Mouse (Mus musculus): ENCODE measurements around the gene Bpi.

The Bpi gene

DNA sequence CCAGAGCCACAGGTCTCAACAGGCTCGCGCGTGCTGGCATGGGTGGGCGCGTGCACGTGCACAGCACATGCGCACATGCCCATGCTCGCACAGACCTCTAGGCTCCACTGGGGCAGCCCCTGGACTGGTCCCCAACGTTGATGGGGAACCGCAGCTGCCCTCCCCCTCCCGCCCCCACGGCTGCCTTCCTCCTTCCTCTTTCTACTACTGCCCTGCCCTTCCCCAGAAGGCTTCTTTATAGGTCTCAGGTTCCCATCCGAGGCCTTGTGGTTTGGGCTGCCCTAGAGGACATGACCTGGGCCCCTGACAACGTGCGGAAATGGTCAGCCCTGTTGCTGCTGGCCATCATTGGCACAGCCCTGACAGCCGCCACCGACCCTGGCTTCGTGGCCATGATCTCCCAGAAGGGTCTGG lies at the start of gene Bpi:
Gene Bpi, plus strand, starts transcription at position 90 of the 414 bp plus-strand sequence.
- peak; percentile 37 to 55 for DNase-seq (ENCODE audit: low spot score in 2 of 2)

DNA sequence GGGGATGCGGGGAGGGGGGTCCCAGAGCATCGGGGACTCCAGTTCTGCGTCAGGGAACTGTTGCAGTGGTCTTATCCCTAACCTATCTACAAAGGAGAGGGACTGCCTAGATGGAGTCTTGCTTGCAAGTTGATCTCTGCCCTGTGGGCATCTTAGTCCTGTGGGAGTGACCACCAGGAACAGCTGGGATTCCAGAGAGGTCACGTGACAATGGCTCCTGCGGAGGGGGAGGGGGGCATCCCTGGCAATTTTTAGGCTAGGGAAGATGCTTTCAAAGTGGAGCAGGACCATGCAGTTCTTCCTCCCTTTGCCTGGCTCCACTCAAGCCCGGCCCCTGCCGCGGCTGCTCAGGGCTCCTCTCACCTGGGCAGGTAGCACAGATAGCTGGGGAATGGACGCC lies 48.1 kb upstream of the Bpi start:
- DNase-seq (ENCODE audit: low spot score in 2 of 2), result no peak

DNA sequence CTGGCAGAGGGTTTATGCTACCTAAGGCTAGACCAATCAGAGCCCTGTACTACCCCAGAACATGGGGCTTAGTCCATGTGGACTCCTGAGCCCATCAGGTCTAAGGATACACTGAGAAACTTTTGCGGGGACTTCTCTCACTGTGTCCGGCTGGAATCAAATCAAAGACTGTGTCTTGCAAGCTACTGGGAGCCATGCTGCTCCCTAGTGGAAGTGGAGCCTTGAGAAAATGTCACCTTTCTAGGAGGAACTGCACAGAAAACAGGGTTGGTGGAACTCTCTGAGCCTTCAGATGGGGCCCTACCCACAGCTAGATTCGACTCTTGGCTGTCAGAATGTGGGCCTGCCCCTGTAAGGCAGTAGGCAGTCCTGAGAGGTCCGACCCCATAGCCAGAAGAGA lies 47.4 kb upstream of the Bpi start:
- DNase-seq (ENCODE audit: low spot score in 2 of 2), result no peak

DNA sequence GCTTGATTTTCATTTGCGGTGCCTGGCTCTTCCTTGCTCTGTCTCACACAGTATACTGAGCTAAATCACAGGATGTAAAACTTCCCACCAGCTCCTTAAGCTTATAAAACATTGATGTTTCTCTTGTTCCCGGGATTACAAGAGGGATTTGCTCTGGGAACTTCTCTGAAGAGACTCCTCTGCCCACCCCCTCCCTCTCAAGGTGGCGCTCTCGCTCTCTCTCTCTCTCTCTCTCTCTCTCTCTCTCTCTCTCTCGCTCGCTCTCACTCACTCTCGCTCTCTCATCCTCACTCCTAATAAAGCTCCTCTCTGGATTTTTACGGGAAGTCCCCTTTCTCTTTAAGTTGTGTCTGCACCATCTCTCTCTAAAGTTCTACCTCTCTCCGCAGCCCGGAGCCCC lies 46.9 kb upstream of the Bpi start:
- DNase-seq (ENCODE audit: low spot score in 2 of 2), result no peak

DNA sequence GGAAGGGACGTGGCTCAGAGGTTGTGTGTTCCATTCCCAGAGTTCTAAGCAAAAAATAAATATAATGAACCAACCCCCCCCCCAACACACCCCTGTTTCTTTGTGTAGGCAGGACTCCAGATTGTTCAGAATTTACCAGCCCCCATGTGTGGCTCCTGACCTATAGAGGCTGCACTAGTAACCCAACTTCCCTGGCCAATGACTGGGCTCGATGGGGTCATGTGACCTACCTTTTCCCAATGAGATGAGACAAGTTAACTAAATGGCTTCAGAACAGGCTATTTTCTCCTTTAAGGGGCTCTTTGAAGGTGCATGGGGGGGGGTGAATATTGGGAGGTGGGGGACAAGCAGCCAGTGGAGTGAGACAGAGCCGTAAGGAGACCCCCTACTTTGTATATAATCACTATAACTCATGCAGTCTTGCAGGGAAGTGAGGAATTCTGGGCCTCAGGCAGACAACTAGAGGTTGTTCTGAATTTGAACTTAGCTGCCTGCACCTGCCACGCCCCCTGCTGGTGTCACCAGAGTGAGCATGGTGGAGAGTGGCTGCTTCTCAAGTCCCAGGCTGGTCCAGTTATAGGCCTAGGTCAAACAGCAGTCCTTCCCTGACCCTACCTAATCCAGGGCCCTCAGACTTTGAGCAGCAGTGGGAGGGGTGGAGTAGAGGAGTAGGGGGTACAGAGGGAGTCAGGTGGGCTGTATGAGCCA lies 46.0 kb upstream of the Bpi start:
- no peak for DNase-seq (ENCODE audit: low spot score in 2 of 2)

DNA sequence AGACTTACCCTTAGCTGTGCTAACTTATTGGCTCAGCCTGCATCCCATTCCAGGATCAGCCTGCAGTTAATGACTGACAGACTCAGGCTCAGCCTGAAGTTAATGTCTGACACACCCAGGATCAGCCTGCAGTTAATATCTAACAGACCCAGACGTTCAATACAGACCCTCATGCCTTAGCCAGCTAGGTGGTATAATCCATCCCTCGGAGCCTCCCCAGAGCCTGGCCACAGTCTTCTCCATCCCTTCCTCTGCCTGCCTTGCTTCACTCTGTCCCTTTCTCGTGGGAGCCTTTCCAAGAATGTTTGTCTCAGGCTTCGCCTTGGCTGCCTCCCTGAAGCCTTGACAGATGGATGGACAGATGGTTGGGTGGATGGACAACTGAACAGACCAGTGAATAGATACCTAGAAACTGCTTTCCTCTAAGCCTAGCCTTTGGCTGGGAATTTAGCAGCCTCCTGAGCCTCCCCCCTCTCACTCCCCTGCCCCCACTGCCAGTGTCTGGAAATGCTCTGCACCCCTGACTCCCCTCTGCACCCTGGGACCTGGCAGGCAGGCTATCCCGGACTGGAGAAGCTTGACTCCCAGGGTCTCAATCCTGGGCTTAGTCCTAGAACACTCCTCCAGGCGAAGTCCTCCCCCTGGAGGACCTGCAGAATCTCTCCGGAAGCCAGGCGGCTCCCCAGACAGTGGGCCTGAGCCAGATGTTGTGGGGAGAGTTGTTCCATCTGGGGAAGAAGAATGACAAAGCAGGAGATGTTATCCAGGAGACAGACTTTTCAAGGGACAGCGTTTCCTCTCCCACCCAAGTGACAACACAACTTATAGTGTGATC lies 42.4 kb upstream of the Bpi start:
- DNase-seq (ENCODE audit: low spot score in 2 of 2), result no peak

DNA sequence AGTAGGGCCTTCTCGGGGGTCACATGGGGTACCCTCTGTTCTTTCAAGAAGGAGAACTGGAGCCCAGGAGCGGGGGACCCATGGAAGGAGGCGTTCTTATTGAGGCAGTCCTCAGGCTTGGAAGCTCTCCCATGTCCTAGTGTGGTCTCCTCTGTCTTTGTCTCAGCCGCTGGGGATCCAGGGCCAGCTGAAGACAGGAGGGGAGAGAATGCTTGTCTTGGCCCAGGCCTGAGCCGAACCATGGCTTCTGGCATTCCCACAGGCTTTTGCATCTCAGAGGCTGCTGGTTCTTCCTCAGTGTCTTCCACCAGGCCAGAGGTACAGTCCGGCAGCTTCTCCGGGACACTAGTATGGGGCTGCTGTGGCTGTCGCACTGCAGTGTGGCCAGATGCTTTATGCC lies 41.4 kb upstream of the Bpi start:
- DNase-seq (ENCODE audit: low spot score in 2 of 2), result no peak

DNA sequence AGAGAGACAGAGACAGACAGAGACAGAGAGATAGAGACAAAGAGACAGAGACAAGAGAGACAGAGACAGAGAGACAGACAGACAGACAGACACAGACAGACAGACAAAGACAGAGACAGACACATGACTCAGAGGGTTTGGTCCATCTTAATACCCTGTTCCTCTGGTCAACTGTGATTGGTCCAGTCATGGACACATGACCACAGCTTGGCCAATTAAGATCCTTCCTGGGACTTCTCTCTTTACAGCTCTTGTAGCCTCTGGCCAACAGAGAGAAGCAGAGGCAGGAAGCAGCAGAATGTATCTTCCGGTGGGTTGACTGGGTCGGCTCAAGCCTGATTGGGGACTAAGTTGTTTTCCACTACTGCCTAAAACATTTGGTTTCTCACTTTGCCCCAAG lies 38.3 kb upstream of the Bpi start:
- no peak for DNase-seq (ENCODE audit: low spot score in 2 of 2)

DNA sequence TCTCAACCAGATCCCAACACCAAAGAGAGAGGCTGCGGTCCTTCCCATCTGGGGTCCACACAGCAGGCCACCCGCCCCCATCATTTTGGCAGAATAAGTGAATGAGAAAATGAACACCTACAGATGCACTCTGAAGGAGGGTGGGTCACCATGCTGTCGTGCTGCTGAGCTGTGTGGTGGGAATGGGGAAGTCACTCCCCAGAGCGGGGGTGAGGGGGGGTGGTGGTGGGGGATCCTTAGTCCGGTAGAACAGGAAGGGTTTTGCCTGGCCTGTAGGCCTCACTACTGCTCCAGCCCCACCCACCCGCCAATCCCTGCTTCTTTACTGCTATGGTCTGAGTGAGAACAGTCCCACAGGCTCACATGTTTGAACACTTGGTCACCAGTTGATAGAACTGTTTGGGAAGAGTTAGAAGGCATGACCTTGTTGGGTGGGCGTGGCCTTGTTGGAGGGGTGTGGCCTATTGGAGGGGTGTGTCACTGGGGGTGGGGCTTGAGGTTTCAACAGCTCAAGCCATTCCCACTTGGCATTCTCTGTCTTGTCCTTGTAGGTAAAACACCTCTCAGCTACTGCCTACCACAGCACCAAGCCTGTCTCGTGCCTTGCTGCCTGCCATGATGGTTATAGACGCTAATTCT lies 36.3 kb upstream of the Bpi start:
- DNase-seq (ENCODE audit: low spot score in 2 of 2), result no peak

DNA sequence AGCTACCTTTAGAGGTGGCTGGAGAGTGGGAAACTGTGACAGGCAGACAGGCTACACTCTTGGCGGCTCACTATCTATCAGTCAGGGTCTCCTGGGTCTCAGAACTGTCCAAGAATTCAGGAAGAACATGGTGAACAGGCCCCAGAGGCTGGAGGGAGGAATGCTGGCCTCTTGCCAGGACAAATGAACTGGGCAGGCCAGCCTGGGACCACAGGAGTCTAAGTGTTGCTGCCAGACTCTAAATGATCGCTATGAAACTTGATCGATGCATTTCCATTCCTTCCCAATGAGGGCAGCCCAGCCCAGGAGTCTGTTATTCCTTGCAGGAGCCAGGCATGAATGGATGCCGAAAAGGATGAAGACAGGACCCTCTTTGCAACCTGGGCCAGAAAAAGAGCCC lies 35.2 kb upstream of the Bpi start:
- DNase-seq (ENCODE audit: low spot score in 2 of 2), result no peak

DNA sequence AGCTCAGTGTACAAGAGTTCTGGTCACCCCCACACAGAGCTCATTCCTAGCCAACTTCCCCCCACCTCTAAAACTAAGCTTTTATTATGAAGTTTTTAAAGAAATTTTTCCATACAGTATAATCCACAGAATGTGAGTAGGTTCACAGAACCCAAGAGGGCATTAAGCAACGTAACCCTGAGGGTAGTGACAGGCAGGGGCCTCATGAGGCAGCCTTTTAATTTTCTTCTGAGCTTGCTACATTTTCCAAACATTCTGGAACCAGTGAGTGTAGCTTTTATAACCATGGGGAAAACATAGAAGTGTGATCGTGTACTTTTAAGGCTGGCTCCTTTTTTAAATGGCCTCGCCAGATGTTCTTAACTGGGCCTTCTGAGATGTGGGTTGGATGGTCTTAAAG lies 34.4 kb upstream of the Bpi start:
- DNase-seq (ENCODE audit: low spot score in 2 of 2), result no peak

DNA sequence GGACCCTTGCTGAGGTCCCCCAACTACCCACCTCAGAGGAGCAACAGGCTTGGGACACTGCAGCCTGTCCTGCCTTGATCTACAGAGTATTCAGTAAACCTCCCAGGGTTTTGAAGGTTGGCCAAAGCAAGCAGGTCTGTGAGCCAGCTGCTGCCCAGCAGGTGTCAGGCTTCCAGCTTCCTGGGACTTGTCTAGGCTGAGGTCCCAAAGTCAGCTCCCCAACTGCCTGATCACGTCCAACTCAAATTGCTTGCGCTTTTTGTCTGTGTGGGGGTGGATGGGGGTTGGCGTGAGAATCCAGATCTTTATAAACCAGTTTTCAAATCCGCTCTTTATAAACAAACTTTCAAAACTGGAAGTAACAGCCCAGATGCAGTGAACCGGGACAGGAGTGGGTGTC lies 32.6 kb upstream of the Bpi start:
- DNase-seq (ENCODE audit: low spot score in 2 of 2), result no peak

DNA sequence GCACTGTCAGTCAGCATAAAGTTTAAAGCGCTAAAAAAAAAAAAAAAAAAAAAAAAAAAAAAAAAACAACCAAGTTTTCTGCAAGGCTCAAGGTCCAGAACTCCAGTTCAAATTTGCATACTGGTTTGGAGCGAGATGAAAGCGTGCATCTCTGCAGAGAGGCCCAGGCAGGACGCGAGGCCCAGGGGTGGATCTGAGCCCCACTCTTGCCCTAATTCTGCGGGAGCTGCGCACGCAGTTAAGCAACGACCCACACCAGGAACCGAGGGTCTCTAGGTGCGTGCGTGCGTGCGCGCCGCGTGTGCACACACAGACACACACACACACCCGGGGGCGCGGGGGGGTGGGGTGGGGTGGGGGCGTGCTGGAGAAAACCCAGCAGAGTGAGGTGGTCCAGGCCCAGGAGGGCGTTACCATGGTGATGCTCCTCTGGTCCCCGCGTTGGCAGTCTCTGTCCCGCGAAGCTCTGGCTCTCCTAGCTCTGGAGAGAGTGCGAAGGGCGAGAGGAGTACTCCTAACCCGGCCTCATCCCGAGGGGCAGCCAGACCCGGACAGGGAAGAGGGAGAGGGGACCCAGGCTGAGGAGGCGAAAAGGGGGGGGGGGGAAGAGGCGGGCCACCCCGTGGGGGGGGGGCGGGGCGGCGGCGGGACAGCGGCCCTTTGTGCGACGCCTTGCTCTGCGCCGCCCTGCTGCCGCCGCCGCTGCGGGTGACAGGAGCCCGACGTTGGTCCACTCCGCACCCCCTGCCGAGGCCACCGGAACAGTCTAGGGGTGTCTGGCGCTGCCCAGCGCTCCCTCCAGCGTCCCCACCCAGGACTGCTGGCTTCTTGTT lies 29.0 kb upstream of the Bpi start, which contains the start of gene D630003M21Rik:
Gene D630003M21Rik, minus strand, starts transcription at position 553 of the 833 bp plus-strand sequence.
- no peak for DNase-seq (ENCODE audit: low spot score in 2 of 2)

DNA sequence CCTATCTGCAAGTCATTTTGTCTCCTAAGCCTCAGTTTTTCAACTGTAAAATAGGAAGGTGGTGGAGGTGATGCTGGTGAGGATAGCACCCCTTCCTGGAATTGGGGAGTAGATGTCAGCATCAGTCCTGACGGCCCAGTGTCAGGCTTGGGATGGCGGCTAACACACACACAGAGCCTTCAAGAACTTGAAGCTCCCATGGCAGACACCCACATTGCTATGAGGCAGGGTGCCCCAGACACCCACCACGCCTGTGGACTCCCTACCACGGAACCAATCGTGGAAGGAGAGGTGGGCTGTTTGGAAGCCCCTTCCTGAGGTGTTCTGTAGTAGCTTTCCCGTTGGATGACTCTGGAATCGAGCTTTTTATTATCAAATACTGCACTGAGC lies 28.4 kb upstream of the Bpi start:
- DNase-seq (ENCODE audit: low spot score in 2 of 2), result no peak

DNA sequence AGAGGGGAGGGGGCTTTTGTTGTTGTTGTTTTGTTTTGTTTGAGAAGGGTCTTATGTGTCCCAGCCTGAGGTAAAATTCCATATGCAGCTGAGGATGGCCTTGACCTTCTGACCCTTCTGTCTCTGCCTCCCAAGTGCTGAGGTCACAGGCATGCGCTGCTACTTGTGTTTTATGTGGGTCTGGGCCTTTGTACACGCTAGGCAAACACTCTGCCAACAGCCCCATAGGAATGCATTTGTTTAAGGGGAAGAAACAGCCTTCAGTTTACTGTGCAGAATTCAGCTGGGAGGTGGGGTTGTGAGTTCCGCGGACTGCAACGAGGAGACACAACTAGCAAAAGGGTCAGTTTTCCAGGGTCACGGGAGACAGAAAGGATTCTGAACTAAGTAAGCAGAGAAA lies 27.3 kb upstream of the Bpi start:
- no peak for DNase-seq (ENCODE audit: low spot score in 2 of 2)

DNA sequence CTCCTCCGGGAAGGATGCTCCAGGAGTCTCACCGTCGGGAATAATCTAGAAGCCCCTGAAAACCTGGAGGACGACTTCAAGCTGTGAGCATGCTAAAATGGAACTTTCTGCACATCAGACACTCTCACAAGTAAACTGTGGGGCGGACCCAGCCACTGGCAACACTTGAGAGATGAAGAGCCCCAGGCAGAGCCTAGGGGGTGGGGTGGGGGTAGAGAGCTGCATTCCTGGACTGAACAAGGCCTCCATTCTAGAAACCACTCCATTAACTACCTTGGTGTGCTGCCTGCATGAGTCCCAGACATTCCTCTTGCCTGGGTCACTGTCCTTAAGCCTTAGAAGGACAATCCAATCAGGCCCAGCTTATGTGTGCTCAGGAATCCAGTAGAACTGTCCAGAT lies 26.8 kb upstream of the Bpi start:
- no peak for DNase-seq (ENCODE audit: low spot score in 2 of 2)

DNA sequence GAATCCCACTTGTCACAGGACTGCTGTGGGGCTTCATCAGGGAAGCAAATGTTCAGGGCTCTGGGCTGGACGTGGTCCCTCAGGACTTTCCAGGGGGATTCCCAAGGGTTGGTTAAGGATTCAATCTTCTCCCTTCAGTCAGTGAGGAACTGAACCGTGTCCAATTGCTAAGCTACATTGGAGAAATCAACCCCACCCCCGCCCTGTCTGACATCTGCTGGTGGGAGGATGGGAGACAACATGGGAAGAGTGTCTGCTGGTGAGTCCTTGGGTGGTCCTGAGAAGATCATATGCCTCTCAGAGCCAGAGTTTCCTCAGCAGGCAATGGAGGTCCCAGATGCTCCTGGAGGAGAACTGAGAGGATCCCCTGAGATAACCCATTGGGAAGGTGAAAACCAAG lies 25.5 kb upstream of the Bpi start:
- DNase-seq (ENCODE audit: low spot score in 2 of 2), result no peak

DNA sequence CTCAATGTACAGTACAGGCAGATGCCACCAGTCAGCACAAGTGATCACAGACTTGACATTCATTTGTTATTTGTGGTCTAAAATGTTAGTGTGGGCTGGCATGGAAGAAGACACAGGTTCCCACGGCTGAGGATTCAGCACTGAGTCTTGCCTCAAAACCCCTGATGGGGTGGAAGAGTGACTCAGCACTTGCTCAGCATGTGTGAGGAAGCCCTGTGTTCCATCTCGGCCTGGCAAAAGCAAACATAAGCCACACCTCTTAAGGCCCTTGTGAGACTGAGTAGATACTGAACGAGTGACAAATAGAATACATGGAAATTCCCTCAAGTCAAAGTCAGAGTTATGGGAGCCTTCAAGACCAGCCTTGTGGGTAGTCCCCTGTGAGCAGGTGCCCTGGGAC lies 24.8 kb upstream of the Bpi start:
- no peak for DNase-seq (ENCODE audit: low spot score in 2 of 2)

DNA sequence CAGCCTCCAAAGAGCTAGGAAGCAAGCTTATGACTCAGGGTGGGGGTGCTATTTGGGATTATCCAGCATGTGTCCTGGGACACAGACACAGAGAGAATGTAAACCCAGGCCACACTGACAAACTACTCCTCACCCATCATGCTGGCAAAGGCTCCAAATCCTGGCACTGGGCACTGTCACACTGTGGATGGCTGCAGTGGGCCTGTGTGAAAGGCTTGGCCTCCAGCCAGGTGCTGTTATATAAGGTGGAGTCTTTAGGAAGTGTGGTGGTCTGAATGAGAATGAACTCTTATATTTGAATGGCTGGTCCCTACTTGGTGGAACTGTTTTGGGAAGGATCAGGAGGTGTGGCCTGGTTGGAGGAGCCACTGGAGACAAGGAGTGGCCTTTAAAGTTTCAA lies 21.2 kb upstream of the Bpi start:
- DNase-seq (ENCODE audit: low spot score in 2 of 2), result no peak

DNA sequence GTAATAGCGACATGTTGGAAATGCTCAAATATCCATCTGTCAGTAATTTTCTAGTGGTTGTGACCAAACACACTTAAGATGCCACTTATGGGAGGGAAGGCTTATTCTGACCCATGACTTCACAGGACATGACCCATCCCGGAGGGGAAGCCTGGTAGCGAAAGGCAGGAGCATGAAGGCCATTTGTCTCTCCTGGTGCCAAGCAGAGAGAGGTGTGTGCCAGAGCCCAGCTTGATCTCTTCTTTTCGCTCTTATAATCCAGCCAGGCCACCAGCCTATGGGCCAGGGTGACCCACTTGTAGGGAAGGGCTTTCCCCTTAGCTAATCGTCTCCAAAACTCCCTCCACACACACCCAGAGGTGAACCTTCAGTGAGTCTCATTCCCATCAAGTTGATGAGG lies 19.8 kb upstream of the Bpi start:
- DNase-seq (ENCODE audit: low spot score in 2 of 2), result no peak

DNA sequence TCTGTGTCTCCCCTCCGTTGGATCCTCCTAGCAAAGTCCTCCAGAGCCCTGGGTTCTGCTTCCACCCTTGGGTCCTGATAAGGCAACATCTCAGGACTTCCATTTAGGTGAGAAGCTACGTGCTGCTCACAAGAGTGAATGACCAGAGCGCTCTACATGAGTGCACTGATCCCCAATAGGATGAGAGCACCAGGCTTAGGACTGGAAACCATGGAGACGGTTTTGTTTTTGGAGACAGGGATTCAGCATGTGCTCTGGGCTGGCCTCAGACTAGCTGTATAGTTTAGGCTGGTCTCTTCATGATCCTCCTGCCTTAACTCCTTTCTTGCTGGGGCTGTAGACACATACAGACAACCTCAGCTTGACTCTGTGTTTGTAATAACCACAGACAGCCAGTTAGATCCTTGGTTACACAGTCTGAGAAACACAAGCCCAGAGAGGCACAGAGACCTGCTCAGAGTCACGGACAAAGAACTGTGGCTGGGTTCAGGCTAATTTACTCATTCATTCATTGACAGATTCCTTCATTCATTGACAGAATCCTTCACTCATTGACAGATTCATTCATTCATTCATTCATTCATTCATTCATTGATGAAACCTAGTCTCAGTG lies 16.7 kb upstream of the Bpi start:
- no peak for DNase-seq (ENCODE audit: low spot score in 2 of 2)

Data from spleen, postnatal 36 days (tissue).